Mouse (Mus musculus): ENCODE data around the gene Olfr875. TPM values are rescaled to one million over a fixed set of nuclear protein-coding genes. Genes with fewer than 3 reads are reported as not detected.

Gene Olfr875
- total and polyA plus RNA-seq, 2 experiments from 2014 or later: not detected

DNA sequence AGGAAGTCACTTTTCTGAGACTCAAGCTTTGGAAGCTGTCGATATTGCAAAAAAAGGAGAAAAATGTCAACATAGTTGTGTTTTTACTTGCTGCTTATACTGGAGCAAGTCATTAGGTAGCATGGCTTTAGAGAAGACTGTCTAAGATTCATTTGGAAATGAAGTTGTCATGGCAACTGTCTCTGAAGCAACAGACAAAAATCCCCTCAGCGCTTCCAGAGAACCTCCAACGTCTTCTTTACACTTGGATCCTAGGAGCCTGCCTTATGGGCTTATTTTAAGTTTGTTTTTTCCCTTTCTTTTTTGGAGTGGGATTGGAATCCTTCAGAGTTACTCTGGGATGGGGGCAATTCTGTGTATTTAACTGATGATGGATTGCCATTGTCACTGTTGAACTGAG is 43.0 kb downstream of the Olfr875 start:
- H3K9me3 ChIP-seq (replicated peaks; ENCODE audit: control insufficient read depth, low read length): no peaks in the 10 kb centered on the region
- H3K4me2 ChIP-seq (ENCODE audit: low read depth, low read length): no peak overlapping the region
- ATAC-seq (ENCODE audit: insufficient read depth, low read depth): no peak
- no peak overlapping the region for H3K9ac ChIP-seq (replicated peaks; ENCODE audit: low read depth, low read length)
- WGBS: 85% methylated on average over 3 of the region's 3 CpGs
- DNase-seq (ENCODE audit: low spot score): no peak
- H3K27ac ChIP-seq (ENCODE audit: low read depth): no peak overlapping the region
- no peaks in the 10 kb centered on the region for H3K27me3 ChIP-seq (ENCODE audit: control insufficient read depth, insufficient read depth, low read length)
- H3K4me1 ChIP-seq (ENCODE audit: control insufficient read depth, insufficient read depth): no peaks in the 10 kb centered on the region
- H3K4me3 ChIP-seq (ENCODE audit: low read depth, low read length): no peak overlapping the region
- H3K36me3 ChIP-seq (replicated peaks; ENCODE audit: control insufficient read depth, insufficient read depth, low read length): no peaks in the 10 kb centered on the region
- TF ChIP-seq EP300 (IDR thresholded peaks at IDR 0.05; ENCODE audit: low read depth): no peak
- TF ChIP-seq CTCF (IDR thresholded peaks at IDR 0.05; ENCODE audit: low read depth): no peak

Other genes starting within 250 kb of the Olfr875 start
- 115 and 117 TPM in 2 replicates for gene Esam, start 243.8 kb upstream of the Olfr875 start, total RNA-seq (2014; rRNA removed; ENCODE audit: low replicate concordance)
- gene Esam, start 243.8 kb upstream of the Olfr875 start, polyA plus RNA-seq (2015; fragmentation: Nextera tagmentation; extraction: Ambion mirVana): 82.6 and 83.4 TPM in 2 replicates
- gene Vsig2, start 232.6 kb upstream of the Olfr875 start, total RNA-seq (2014; rRNA removed; ENCODE audit: low replicate concordance): 17.2 TPM in 1 of 2 replicates, not detected in the other
- 1.4 and 1.5 TPM in 2 replicates for gene Vsig2, start 232.6 kb upstream of the Olfr875 start, polyA plus RNA-seq (2015; fragmentation: Nextera tagmentation; extraction: Ambion mirVana)
- gene Nrgn, start 219.0 kb upstream of the Olfr875 start, total RNA-seq (2014; rRNA removed; ENCODE audit: low replicate concordance): not detected in 2 replicates
- gene Nrgn, start 219.0 kb upstream of the Olfr875 start, polyA plus RNA-seq (2015; fragmentation: Nextera tagmentation; extraction: Ambion mirVana): 2.0 and 2.3 TPM in 2 replicates
- 5.4 and 5.8 TPM in 2 replicates for gene Siae, start 216.2 kb upstream of the Olfr875 start, total RNA-seq (2014; rRNA removed; ENCODE audit: low replicate concordance)
- 6.4 and 9.3 TPM in 2 replicates for gene Siae, start 216.2 kb upstream of the Olfr875 start, polyA plus RNA-seq (2015; fragmentation: Nextera tagmentation; extraction: Ambion mirVana)
- 13.8 TPM in 1 of 2 replicates, not detected in the other for gene Spa17, start 158.1 kb upstream of the Olfr875 start, total RNA-seq (2014; rRNA removed; ENCODE audit: low replicate concordance)
- 14.0 and 15.7 TPM in 2 replicates for gene Spa17, start 158.1 kb upstream of the Olfr875 start, polyA plus RNA-seq (2015; fragmentation: Nextera tagmentation; extraction: Ambion mirVana)
- gene Tbrg1, start 114.5 kb upstream of the Olfr875 start, total RNA-seq (2014; rRNA removed; ENCODE audit: low replicate concordance): 73.3 and 86.2 TPM in 2 replicates
- 78.3 and 80.5 TPM in 2 replicates for gene Tbrg1, start 114.5 kb upstream of the Olfr875 start, polyA plus RNA-seq (2015; fragmentation: Nextera tagmentation; extraction: Ambion mirVana)
- gene Panx3, start 102.6 kb upstream of the Olfr875 start, total RNA-seq (2014; rRNA removed; ENCODE audit: low replicate concordance): not detected in 2 replicates
- gene Panx3, start 102.6 kb upstream of the Olfr875 start, polyA plus RNA-seq (2015; fragmentation: Nextera tagmentation; extraction: Ambion mirVana): not detected in 2 replicates
- gene Olfr160, start 55.6 kb upstream of the Olfr875 start, total RNA-seq (2014; rRNA removed; ENCODE audit: low replicate concordance): not detected in 2 replicates
- not detected in 2 replicates for gene Olfr160, start 55.6 kb upstream of the Olfr875 start, polyA plus RNA-seq (2015; fragmentation: Nextera tagmentation; extraction: Ambion mirVana)
- not detected in 2 replicates for gene Olfr874, start 26.8 kb upstream of the Olfr875 start, total RNA-seq (2014; rRNA removed; ENCODE audit: low replicate concordance)
- gene Olfr874, start 26.8 kb upstream of the Olfr875 start, polyA plus RNA-seq (2015; fragmentation: Nextera tagmentation; extraction: Ambion mirVana): not detected in 2 replicates
- not detected in 2 replicates for gene Olfr876, start 31.2 kb downstream of the Olfr875 start, total RNA-seq (2014; rRNA removed; ENCODE audit: low replicate concordance)
- gene Olfr876, start 31.2 kb downstream of the Olfr875 start, polyA plus RNA-seq (2015; fragmentation: Nextera tagmentation; extraction: Ambion mirVana): not detected in 2 replicates
- not detected in 2 replicates for gene Olfr877, start 82.4 kb downstream of the Olfr875 start, total RNA-seq (2014; rRNA removed; ENCODE audit: low replicate concordance)
- not detected in 2 replicates for gene Olfr877, start 82.4 kb downstream of the Olfr875 start, polyA plus RNA-seq (2015; fragmentation: Nextera tagmentation; extraction: Ambion mirVana)
- not detected in 2 replicates for gene Olfr145, start 124.9 kb downstream of the Olfr875 start, total RNA-seq (2014; rRNA removed; ENCODE audit: low replicate concordance)
- not detected in 2 replicates for gene Olfr145, start 124.9 kb downstream of the Olfr875 start, polyA plus RNA-seq (2015; fragmentation: Nextera tagmentation; extraction: Ambion mirVana)
- gene Olfr878, start 146.0 kb downstream of the Olfr875 start, total RNA-seq (2014; rRNA removed; ENCODE audit: low replicate concordance): not detected in 2 replicates
- gene Olfr878, start 146.0 kb downstream of the Olfr875 start, polyA plus RNA-seq (2015; fragmentation: Nextera tagmentation; extraction: Ambion mirVana): not detected in 2 replicates
- not detected in 2 replicates for gene Olfr881, start 220.0 kb downstream of the Olfr875 start, total RNA-seq (2014; rRNA removed; ENCODE audit: low replicate concordance)
- not detected in 2 replicates for gene Olfr881, start 220.0 kb downstream of the Olfr875 start, polyA plus RNA-seq (2015; fragmentation: Nextera tagmentation; extraction: Ambion mirVana)